Mouse (Mus musculus) stomach, postnatal 0 days (tissue): ENCODE results near the gene Bbc3. TPM values are rescaled to one million over a fixed set of nuclear protein-coding genes. Genes with fewer than 3 reads are reported as not detected.

Experiments
- ATAC-seq: fragments of 200-750 bp; cut with Nextera tagmentation; 2 replicates; pipeline ENCODE4 v1.8.0; 2017; ENCODE audit not compliant: low FRiP score, low TSS enrichment
- DNase-seq: peaks from one replicate; pipeline ENCODE4 v3.0.0-alpha.2; 2016; ENCODE audit warnings: low spot score
- H3K27ac ChIP-seq: fragments of 300-500 bp; sonication (generic); replicated peaks from 2 replicates; pipeline ENCODE4 v1.5.1; 2014; ENCODE audit warnings: mild to moderate bottlenecking, control low read depth
- H3K27me3 ChIP-seq: fragments of 300-500 bp; sonication (generic); 2 replicates; pipeline ENCODE4 v1.6.1; 2014; ENCODE audit warnings: low read length; ENCODE audit not compliant: control insufficient read depth, insufficient read depth
- H3K36me3 ChIP-seq: fragments of 300-500 bp; sonication (generic); 2 replicates; pipeline ENCODE4 v1.6.1; 2014; ENCODE audit warnings: low read length, mixed read lengths; ENCODE audit not compliant: control insufficient read depth, insufficient read depth
- H3K4me1 ChIP-seq: fragments of 300-500 bp; sonication (generic); replicated peaks from 2 replicates; pipeline ENCODE4 v1.6.1; 2014; ENCODE audit warnings: antibody characterized with exemption; ENCODE audit not compliant: control insufficient read depth, insufficient read depth
- H3K4me2 ChIP-seq: fragments of 300-500 bp; sonication (generic); replicated peaks from 2 replicates; pipeline ENCODE4 v1.6.1; 2014; ENCODE audit warnings: low read depth, mild to moderate bottlenecking, control low read depth, moderate library complexity
- H3K4me3 ChIP-seq: fragments of 300-500 bp; sonication (generic); 2 replicates; pipeline ENCODE4 v1.5.1; 2014; ENCODE audit warnings: low read depth, low read length, control low read depth
- H3K9ac ChIP-seq: fragments of 300-500 bp; sonication (generic); 2 replicates; pipeline ENCODE4 v1.6.1; 2014; ENCODE audit warnings: mild to moderate bottlenecking, low read length, control low read depth, mixed read lengths
- H3K9me3 ChIP-seq: fragments of 300-500 bp; sonication (generic); 2 replicates; pipeline ENCODE4 v1.6.1; 2016; ENCODE audit warnings: low read length; ENCODE audit not compliant: control insufficient read depth
- CTCF ChIP-seq: IDR thresholded peaks from 2 replicates; pipeline ENCODE4 v1.5.1; 2016; ENCODE audit warnings: antibody characterized with exemption, low read depth, mild to moderate bottlenecking, moderate library complexity
- EP300 ChIP-seq: optimal IDR thresholded peaks from 2 replicates; pipeline ENCODE3; 2016; ENCODE audit warnings: antibody characterized with exemption
- WGBS: fragments of 180-500 bp; shearing (Covaris S2); extraction: QIAGEN DNeasy Blood & Tissue Kit; methylation state at CpG from one replicate; pipeline ENCODE4 v1.1.7; 2014; 5-methylcytosine and 5-hydroxymethylcytosine counted together
- polyA plus RNA-seq: library from polyadenylated mRNA; unstranded; fragments of >200 nt; fragmentation: Nextera tagmentation; extraction: Ambion mirVana; gene quantifications from 2 replicates; pipeline ENCODE4 v1.2.1, GENCODE M21; 2015

The Bbc3 gene
- polyA plus RNA-seq, 1 experiment from 2014 or later = 3.7 TPM

DNA sequence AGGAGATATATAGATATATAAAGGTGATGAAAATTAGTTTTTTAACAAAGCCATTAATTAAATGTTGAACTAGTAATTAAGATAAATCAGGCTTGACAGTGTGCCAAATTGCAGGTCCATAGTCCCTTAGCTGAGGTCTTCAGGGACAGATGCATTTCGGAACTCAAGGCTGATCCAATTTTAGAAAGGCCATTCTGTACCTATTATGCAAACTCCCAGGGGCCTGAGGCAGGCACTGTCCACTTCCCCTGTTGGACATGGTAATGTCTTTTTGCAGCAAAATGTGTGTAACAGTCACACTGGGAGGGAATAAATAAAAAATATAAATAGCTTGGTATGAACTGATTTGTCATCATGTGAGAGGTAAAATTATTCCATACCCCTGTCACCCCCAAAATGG is 37.1 kb upstream of the Bbc3 start:
- 0 out of 2 replicates have a peak, but pooled peaks cover 3% of the 10 kb centered on the region for H3K4me1 ChIP-seq
- H3K27me3 ChIP-seq = no peaks in the 10 kb centered on the region
- H3K27ac ChIP-seq = no peak overlapping the region
- no peak overlapping the region for H3K4me3 ChIP-seq
- no peak for DNase-seq
- 72% methylated on average over 1 of the region's 1 CpGs for WGBS
- TF ChIP-seq EP300 (no peak), CTCF (no peak)
- peaks cover 11% of the 10 kb centered on the region for H3K36me3 ChIP-seq
- H3K9ac ChIP-seq = no peak overlapping the region
- no peak overlapping the region for H3K4me2 ChIP-seq
- no peaks in the 10 kb centered on the region for H3K9me3 ChIP-seq
- ATAC-seq = no peak

DNA sequence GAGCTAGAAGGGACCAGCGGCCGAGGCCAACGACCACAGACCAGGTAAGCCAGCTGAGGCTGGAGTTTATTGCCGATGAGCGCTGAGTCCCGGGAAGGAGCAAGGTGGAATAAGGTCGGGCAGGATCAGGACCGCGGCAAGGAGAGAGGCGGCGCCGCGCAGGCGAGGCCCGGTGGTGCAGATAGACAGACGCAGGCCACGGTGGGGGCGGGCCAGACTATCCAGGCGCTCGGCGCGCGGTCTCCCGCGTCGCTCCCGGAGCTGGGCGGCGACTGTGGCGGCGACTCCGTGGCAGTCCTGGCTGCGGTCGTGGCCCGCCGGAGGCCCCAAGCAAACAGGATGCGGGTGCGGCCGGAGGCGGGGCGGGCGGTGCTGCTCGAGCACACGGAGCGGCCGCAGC is 35.5 kb upstream of the Bbc3 start:
- peaks cover 16% of the 10 kb centered on the region for H3K36me3 ChIP-seq
- H3K9ac ChIP-seq = peak overlapping the region; percentile 84
- H3K4me1 ChIP-seq = 0 out of 2 replicates have a peak, but pooled peaks cover 3% of the 10 kb centered on the region
- H3K27ac ChIP-seq = peak overlapping the region; percentile 96
- H3K27me3 ChIP-seq = no peaks in the 10 kb centered on the region
- no peaks in the 10 kb centered on the region for H3K9me3 ChIP-seq
- DNase-seq (peak; percentile 93), ATAC-seq (peak; percentile 87)
- TF ChIP-seq EP300 = no peak
- peak; percentile 44 for TF ChIP-seq CTCF
- peak overlapping the region; percentile 71 for H3K4me3 ChIP-seq
- peak overlapping the region; percentile 96 for H3K4me2 ChIP-seq
- WGBS = under 1% methylated on average over 28 of the region's 46 CpGs

DNA sequence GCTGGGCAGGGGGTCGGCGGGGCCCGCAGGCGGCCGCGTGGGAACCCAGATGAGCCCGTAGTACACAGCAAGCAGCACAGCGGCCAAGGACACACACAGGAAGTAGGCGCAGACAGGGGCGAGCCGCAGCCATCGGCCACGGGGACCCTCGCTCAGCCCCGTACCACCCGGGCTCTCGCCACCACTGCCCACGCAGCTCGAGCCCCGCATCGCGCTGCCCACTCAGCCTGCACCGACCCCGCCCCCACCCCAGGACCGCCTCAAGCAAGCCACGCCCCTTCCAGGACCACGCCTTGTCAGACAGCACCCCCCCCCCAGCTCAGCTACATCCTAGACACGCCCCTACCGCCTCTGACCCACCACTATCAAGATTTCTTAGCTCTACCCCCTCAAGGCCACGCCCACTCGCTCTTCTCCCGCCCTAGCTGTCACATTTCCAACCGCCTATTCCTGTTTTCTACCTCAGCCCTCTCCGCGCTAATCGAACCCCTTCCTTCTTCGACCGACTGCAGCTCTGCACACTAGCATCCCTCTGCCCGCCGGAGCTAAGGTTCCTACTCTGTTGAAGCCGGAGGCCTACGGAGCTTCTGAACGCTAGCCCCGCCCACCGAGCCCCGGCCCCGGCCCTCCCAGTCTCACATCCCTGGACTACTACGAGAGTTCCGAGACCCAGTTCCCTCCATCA is 35.0 kb upstream of the Bbc3 start, which contains the start of gene Inafm1:
Gene Inafm1 (minus strand): TSS at position 537 of the 685 bp plus-strand sequence.
- DNase-seq (peak; percentile 95), ATAC-seq (peak; percentile 72)
- under 1% methylated on average over 42 of the region's 49 CpGs for WGBS
- Histone ChIP-seq H3K27me3 (no peaks in the 10 kb centered on the region), H3K4me2 (peak within 1 kb of the TSS; percentile 96), H3K4me3 (peak within 1 kb of the TSS; percentile 71), H3K36me3 (peaks cover 20% of the 10 kb centered on the region), H3K4me1 (0 out of 2 replicates have a peak, but pooled peaks cover 3% of the 10 kb centered on the region), H3K9me3 (no peaks in the 10 kb centered on the region), H3K9ac (peak within 1 kb of the TSS; percentile 84), H3K27ac (peak within 1 kb of the TSS; percentile 96)
- no peak for TF ChIP-seq CTCF
- TF ChIP-seq EP300 = no peak

GRCm38 (mm10) chr7:16273766-16274140 is 34.4 kb upstream of the Bbc3 start:
- Histone ChIP-seq H3K4me1 (0 out of 2 replicates have a peak, but pooled peaks cover 3% of the 10 kb centered on the region), H3K4me3 (peak overlapping the region; percentile 71), H3K36me3 (peaks cover 23% of the 10 kb centered on the region), H3K9me3 (no peaks in the 10 kb centered on the region), H3K4me2 (peak overlapping the region; percentile 96), H3K27me3 (no peaks in the 10 kb centered on the region), H3K9ac (peak overlapping the region; percentile 63), H3K27ac (peak overlapping the region; percentile 96)
- TF ChIP-seq CTCF (no peak), EP300 (no peak)
- DNase-seq (peak; percentile 81), ATAC-seq (peak; percentile 62)
- WGBS = under 1% methylated on average over 18 of the region's 18 CpGs

GRCm38 (mm10) chr7:16274922-16275890 is 33.0 kb upstream of the Bbc3 start:
- Histone ChIP-seq H3K36me3 (peaks cover 23% of the 10 kb centered on the region), H3K9ac (peak overlapping the region; percentile 23; the same call in 1 of the 2 replicates), H3K4me2 (no peak overlapping the region; the same call in 1 of the 2 replicates), H3K4me3 (no peak overlapping the region), H3K27ac (peak overlapping the region; percentile 96), H3K9me3 (no peaks in the 10 kb centered on the region), H3K4me1 (0 out of 2 replicates have a peak, but pooled peaks cover 3% of the 10 kb centered on the region), H3K27me3 (no peaks in the 10 kb centered on the region)
- peak; percentile 70 for DNase-seq
- TF ChIP-seq EP300 (no peak), CTCF (no peak)
- WGBS = 79% methylated on average over 10 of the region's 10 CpGs
- ATAC-seq = peak; percentile 48
